Mouse (Mus musculus) naive thymus-derived CD4-positive, alpha-beta T cell, adult 2 months (primary cell): ENCODE data around the gene Macrod2.

Experiments used
- DNase-seq: peaks from one replicate; pipeline ENCODE4 v3.0.0-alpha.2; 2011; ENCODE audit warnings: low read depth

Macrod2 gene

DNA sequence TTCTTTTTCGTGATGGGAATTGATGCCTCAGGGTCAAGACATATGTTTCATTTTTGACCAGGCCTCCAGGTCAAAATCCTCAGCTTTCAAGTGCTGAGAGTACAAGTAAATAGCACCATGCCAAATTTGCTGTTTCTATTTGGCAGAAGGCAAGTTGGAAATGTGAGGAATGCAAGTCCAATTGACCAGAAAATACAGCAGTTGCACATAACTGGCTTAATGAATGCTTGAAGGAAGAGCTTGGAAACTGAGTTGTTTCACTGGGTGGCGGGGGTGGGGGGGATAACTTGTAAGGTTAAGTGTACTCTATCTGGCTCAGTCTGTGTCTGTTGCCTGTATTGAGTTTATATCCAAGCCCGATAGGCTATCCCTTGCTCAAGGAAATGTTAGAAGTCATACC lies 913.3 kb downstream of the Macrod2 start:
- no peak for DNase-seq

- no peak for DNase-seq
Observed at GRCm38 (mm10) chr2:141312136-141312948, 917.2 kb downstream of the Macrod2 start.

DNA sequence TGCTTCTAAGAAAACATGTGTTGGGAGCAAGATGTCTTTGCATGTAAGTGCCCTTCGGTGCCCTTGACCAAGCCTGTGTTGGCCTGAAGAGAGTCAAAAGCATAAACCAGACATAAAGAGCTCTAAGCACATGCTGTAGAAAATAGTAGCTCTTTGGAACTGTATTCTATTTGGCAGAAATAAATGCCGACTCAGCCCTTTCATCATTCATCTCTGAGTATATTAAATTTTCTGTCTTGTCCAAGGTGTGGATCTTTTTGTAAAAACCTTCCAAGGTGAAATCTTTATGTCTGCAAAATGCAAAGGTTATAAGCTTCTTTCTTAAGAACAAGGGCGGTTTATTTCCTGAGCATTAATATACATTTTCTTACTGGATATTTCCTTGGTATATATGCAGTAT lies 920.2 kb downstream of the Macrod2 start:
- DNase-seq: no peak

DNA sequence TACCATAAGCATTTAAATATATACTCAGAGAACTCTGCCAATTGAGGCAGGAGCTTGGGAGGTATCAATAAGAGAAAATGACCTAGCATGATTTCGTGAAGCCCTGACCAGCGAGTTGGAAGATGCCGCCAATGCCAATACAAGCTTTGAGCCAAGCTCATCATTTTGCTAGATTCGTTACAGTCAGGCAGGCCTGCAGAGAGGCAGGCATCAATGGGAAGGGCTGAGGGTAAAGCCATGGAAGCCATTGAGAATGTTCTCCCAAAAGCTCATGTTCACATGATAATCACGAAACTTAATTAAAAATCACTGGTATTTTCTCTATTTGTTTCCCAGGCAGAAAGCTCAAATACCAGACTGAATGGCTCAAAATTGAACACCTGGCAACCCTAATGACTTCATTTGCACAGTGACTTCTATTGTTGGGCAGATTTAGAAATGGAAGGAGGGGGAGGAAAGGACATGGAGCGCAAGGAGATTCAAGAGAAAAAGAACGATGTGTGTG lies 928.9 kb downstream of the Macrod2 start:
- no peak for DNase-seq

- DNase-seq: no peak
Observed at GRCm38 (mm10) chr2:141327296-141327695, 932.2 kb downstream of the Macrod2 start.

DNA sequence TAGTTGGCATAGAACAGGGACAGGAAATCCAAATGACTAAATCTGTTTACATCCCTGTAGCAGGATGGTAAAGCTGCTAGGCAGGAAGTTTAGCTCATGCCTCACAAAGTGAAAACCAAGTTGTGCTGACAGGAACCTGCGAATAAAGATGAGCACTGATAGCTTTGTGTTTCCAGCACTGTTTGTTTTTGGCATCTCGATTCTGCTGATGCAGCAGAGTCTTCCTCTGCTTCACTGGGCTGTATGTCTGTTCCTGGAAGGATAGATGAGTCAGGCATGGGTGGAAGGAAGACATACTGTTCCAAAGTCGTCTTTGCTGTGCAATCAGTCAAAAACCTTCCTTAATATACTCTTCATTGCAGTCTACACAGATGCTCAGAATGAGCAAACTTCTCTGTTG lies 942.6 kb downstream of the Macrod2 start:
- no peak for DNase-seq

DNA sequence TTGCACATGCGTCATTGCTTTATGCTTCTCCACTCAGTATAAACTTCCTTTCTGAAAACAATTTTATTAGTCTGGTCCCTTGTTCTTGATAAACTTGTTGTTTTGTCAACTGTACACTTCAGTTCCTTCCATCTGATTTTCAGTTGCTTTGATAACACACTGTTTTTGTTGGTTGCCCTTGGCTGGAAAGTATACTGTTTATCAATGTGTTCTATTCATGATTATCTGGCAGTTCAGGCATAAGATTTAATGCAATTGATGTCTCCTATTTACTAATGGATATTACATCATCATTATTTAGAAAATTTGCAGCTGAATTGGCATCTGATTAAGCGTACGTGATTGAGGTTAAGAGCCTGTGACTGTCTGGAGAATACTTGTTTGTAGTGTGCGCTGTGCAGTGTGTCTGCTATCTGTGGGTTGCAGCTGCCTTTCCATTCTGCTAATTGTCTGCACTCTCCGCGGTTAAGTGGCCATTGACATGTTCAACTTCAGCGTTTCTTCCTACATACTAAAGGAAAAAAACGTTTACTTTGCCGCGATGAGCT lies 949.0 kb downstream of the Macrod2 start:
- no peak for DNase-seq

DNA sequence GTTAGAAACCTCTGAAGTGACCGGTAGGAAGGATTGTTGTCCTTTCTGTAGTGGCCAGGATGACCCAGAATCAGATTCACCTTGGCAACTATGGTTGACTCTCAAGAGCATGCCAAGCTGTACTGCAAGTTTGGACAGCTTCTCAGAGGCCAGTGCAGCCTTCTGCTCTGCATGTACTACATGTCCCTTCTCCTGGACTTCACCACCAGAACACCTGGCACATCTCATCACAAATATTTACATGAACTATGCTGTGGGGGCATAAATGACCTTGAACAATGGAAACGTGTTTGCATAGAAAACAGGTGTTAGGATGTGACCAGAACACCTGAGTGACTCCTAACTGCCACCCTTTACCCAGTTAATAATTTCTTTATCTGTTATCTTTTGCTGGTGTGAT lies 957.5 kb downstream of the Macrod2 start:
- no peak for DNase-seq

DNA sequence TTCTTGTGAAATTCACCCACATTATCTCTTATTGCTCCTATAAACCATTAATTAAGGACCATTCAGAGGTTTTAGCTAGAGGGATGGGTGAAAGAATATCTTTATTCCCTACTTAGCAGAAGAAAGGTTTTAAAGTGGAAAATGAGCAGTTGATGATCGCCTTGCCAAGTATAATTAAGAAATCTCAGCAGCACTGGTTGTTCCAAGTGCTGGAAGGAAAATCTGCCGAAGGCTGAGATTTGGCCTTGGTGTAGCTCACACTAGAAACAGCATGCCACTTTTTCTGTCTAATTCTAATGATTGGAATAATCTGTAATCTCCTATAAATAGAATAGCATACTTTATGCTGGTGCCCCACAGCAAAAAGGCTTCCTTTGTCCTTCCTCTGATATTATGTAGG lies 993.5 kb downstream of the Macrod2 start:
- DNase-seq: no peak

DNA sequence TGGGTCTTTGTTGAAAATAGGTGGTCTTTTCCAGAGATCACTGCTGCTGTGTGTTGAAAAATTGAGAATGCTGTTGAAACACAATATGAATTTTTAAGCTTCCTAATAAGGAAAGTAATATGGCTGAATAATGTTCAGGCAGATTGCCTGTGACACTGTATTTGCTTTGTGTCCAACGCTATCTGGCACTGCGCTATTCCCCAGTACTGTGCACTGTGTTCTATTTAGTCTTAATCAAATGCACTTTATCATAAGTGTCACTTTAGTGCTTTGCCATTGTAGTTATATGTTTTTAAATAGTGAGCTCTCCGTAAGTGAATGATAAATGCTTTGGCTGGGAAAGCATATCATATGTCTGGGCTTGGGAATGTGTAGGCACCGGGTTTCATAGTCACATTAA lies 996.1 kb downstream of the Macrod2 start:
- DNase-seq: no peak

DNA sequence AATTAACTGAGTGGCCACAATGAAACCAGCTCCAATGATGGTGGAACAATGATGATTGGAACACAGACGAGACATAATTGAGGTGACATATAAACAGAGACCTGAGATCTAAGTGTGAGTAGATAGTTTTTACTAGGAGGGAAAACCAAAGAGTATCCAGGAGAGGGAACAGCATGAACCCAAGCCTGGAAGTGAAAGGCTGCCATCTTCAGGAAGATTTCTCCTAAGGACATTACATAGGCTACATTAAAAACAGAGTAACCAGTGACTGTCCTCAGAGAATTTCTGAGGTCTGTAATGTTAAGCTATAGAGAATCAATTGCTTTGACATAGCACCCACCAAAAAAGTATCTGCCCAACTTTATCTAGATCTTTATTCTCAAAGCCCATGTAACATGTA lies 999.7 kb downstream of the Macrod2 start:
- DNase-seq: no peak

DNA sequence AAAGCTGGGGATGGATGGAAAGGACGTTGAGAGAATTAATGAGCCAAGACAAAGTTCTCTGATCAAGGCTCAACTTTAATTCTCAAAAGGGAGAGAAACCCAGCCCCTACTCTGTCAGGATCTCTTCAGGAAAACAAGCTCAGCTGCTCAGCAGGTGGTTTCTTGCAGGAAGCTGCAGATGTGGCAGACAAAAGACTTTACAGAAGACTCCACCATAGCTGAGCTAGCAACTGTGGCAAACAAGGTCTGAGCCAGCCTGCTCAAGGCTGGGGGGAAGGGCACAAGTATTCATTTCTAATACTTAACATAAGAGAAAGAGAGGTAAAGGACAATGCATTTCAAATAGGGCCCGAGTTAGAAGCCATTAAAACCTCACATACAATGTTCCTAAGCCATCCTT lies 1013.7 kb downstream of the Macrod2 start:
- DNase-seq: no peak

- DNase-seq: no peak
Observed at GRCm38 (mm10) chr2:141416436-141416835, 1021.3 kb downstream of the Macrod2 start.

DNA sequence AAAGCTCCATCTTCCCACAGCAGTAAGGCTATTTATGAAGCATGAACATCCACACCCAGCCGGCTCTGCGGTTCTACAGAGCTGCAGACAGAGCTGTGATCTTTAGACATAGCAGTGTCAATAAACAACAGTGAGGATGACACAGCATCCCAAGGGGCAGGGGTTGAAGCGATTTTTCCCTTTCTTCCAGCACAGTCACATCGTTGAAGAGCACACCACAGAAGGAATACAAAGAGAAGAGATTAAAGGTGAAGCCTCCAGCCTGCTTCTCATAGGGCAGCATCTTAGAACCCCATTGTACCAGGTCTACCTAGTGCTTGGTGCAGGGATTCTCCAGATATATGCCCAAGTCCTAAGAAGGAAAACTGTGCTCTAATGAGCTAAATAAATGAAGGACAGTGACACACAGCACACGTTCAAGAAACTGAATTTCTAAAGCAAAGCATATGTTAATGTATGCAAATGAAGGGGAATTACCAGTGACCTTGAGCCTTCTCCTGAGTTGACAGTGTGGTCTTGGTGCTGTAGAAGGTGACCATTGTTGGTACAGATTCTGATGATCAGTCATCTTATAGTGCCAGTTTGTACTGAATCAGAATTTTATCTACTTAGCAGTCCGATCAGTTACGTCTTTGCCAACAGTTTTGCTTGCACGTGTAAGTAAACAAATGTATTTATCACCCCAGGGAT lies 1021.9 kb downstream of the Macrod2 start:
- DNase-seq: no peak

- no peak for DNase-seq
Observed at GRCm38 (mm10) chr2:141419806-141420205, 1024.7 kb downstream of the Macrod2 start.

DNA sequence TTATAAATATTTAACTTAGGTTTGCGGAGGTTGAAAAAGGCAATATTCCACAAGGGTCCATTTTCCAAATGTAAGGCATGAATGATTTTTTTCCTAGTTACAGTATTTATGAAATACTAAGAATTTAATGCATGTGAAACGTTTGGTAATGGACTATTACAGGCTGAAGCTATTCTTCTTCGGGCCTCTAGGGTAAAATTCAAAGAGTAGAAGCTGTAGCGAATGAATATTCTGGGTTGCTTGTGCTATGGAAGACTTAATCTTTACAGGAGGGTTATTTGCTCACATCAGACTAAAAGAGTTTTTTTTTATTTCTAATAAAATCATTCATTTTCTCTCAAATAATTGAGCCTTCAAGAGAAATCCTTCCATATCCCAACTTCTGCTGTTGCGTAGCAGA lies 1039.0 kb downstream of the Macrod2 start:
- DNase-seq: no peak

DNA sequence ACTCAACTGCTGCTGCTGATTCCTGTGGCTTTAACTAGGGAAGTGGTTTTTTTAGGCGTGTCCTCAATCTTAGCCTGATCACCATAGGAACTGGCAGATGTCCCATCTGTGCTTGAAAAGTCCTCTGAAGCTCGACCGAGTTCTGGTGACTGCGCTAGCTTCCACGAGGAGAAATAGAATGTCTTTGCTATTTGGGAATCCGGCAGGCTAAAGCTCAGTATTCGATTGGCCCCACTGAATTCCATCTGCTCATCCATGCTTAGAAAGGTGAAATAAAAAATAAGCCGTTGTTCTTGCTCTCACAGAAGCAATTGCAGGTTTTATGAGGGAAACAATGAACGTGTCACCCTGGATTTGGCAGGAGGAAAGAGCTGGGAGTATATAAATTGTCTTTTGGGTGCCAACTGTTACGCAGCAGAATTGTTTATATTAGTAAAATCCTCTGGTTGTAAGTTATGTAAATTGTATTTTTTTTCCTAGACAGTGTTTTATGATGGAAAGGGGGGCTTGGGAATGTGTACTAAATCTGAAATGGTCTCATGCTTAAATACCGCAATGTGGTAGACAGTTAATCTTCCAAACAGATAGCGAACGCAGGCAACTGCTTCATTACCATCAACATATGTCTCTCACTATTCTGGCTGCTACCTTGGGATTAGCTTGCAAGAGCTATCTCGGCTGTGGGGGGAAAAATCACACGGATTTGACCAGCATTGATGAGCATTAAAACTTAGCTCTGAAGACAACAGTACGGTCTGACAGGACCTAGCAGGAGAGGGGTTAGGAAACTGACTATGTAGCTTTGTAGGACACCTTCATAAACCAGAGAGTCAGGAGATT lies 1039.8 kb downstream of the Macrod2 start:
- DNase-seq: no peak

DNA sequence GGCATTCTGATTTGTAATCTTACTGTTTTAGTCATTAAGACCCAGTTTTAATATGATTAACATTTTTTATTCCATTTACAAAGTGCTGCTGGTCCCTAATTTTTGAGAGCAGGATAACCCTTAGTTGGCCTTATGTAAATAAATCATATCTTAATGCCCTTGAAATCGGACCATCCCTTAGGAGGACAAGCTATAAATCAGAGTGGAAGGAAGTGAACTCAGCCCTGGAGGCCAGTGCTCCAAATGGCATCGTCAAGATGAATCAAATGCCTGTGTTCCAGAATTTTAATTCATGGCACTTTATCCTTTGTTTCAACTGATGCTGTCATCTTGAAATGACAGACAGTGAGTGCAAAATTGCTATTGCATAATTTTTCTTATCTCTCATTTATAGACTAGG lies 1046.8 kb downstream of the Macrod2 start:
- no peak for DNase-seq

- no peak for DNase-seq
Observed at GRCm38 (mm10) chr2:141449078-141449680, 1054.1 kb downstream of the Macrod2 start.

DNA sequence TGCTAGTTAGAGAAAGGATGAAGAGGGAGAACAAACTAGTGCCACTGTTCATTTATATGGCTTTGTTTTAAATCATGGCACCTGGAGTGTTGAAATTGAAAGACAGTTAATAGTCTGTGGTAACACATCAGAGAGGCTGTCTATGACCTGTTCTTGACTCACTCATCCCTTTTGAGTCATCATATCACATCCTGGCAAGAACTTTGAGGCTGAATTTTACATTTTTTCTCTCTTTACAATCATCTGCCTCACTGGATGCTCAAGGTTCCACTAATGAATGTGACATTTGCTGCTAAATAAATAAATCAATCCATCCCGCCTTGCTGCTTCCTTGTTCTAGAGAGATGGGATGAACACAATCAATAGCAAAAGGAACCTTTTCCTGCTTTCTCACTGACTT lies 1068.8 kb downstream of the Macrod2 start:
- DNase-seq: no peak

GRCm38 (mm10) chr2:141472791-141473190 lies 1077.7 kb downstream of the Macrod2 start:
- no peak for DNase-seq

DNA sequence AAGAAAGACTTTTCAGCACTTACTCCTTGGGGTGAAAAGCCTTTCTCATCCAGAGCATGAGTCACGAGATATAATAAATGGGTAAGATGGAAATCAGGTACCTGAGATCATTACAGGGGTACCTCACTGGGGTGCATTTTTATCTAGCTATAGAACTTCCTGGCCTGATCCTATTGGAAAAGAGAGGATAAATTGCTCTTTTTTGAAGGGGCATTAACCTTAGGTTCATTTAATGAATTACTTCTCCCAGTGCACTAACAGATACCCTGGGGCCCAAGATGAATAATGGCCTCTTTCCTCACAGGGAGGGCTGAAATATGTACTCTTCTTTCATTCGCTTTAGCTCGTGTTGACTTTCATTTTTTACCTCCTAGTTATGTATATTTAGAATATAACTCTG lies 1082.5 kb downstream of the Macrod2 start:
- no peak for DNase-seq
